Mouse (Mus musculus): ENCODE data around the gene Rad51b. TPM values are rescaled to one million over a fixed set of nuclear protein-coding genes. Genes with fewer than 3 reads are reported as not detected.

The Rad51b gene
- polyA plus RNA-seq, 1 experiment from 2014 or later: 4.3 TPM

DNA sequence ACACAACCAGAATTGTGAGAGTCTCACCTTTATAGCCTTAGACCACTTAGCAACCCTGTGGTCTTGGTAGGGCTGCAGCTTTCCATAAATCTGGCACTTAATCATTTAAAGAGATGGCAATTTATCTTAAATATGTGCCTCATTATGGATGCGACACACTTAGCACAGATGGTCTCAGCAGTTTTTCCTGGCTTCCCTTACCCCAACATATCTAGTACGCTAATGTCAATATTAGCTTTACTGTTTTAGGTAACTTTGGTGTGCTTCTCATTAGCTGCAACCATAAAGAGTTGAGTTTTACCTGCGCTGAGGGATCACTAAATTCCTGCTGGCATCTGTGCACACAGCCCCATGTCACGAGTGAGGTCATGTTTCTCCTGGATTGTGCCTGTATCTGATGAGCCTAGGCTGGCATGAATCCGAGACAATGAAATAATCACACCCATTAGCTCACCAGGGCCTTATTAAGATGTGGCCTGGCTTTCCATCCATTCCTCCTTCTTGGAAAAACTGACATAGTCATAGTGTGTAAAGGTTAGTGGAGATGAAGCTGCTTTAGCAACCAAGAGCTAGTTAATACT is 432.9 kb downstream of the Rad51b start:
- Histone ChIP-seq H3K27ac (replicated peaks) (no peak overlapping the region), H3K27me3 (no peaks in the 10 kb centered on the region), H3K36me3 (replicated peaks) (no peaks in the 10 kb centered on the region), H3K4me1 (replicated peaks) (peaks cover 6% of the 10 kb centered on the region), H3K9ac (no peak overlapping the region), H3K4me2 (no peak overlapping the region), H3K4me3 (replicated peaks) (no peak overlapping the region), H3K9me3 (replicated peaks) (0 out of 2 replicates have a peak, but pooled peaks cover 2% of the 10 kb centered on the region)
- WGBS (ENCODE audit: insufficient replicate concordance): 62% methylated on average over 5 of the region's 5 CpGs
- ATAC-seq (ENCODE audit: insufficient read depth): no peak

DNA sequence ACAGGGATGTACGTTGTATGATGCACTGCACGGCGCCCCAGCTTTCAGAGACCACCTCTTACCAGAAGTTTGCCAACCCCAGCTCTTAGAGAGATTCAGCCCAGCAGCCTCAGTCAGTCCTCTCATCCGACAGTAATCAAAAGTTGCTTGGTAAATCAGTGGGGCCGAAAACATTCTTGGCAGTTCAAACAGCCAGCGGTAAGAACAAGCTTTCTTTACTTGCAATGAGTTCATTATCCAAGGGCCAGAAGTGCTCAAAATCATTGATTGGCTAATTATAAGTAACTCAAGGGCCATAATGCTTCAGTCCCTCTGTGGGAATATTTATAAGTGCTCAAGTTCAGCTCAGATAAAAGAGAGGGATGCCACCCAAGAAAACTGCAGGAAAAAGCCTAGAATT is 434.8 kb downstream of the Rad51b start:
- Histone ChIP-seq H3K27me3 (no peaks in the 10 kb centered on the region), H3K9ac (no peak overlapping the region), H3K4me3 (replicated peaks) (no peak overlapping the region), H3K36me3 (replicated peaks) (no peaks in the 10 kb centered on the region), H3K4me1 (replicated peaks) (peaks cover 6% of the 10 kb centered on the region), H3K27ac (replicated peaks) (no peak overlapping the region), H3K9me3 (replicated peaks) (0 out of 2 replicates have a peak, but pooled peaks cover 2% of the 10 kb centered on the region), H3K4me2 (no peak overlapping the region)
- WGBS (ENCODE audit: insufficient replicate concordance): 76% methylated on average over 6 of the region's 6 CpGs
- no peak for ATAC-seq (ENCODE audit: insufficient read depth)

DNA sequence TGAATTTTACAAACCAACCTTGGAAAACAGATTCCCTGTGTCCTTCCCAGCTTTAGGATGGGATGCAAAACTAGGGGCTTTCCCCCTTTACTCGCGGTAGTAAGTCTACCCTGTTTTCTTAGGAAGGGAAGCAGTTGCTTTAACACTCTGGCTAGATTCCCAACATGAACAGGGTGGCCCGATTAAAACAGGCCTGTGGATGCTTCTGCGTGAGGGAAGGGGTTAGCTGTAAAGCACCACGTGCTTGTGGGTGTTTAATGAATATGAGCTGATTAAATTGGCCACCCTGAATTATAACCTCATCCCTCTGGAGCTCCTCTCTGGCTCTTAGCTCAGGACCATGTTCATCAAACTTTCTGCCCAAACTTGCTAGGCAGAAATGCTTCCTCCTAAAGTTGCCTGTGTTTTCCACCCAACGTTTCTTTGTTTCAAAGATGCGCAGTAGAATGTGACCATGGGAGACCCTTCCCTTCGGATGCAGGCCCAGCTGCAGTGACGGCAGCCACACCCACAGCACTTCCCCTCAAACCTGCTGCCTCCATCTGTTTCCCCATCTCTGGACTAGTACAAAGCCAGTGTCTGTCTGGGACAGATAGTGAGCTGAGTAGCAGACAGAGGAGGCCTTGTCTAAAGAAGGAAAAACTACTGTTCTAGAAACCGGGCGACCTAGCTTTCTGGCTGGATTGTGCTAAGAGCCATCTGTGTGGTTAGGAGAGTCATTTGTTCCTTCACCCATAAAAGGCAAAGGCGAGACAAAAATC is 435.5 kb downstream of the Rad51b start:
- H3K27ac ChIP-seq (replicated peaks): no peak overlapping the region
- 0 out of 2 replicates have a peak, but pooled peaks cover 2% of the 10 kb centered on the region for H3K9me3 ChIP-seq (replicated peaks)
- H3K4me2 ChIP-seq: no peak overlapping the region
- H3K9ac ChIP-seq: no peak overlapping the region
- H3K36me3 ChIP-seq (replicated peaks): no peaks in the 10 kb centered on the region
- peaks cover 6% of the 10 kb centered on the region for H3K4me1 ChIP-seq (replicated peaks)
- H3K4me3 ChIP-seq (replicated peaks): no peak overlapping the region
- 31% methylated on average over 12 of the region's 12 CpGs for WGBS (ENCODE audit: insufficient replicate concordance)
- peak; percentile 34; the same call in 1 of the 2 replicates for ATAC-seq (ENCODE audit: insufficient read depth)
- H3K27me3 ChIP-seq: no peaks in the 10 kb centered on the region

DNA sequence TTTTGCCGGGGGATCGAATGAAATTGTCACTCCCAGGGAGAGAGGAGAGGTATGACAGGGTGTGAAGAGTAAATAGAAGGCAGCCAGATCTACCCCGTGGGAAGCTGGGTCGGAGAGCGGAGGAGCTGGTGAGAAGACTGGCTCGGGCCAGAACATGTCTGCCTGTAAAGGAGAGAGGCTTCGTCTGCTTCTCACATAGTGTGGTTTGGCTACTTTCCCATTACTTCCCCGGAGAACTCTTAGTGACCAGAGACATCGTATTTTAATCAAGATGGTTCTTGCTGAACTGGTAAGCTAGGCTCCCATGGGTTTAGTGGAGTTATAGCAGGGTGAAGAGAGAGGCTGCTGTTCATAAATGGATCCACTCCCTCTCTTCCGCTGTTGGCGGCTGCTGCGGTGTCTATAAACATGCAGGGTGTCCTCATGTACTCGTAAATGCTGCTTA is 438.3 kb downstream of the Rad51b start:
- ATAC-seq (ENCODE audit: insufficient read depth): no peak
- Histone ChIP-seq H3K9ac (no peak overlapping the region), H3K4me1 (replicated peaks) (peaks cover 6% of the 10 kb centered on the region), H3K27ac (replicated peaks) (no peak overlapping the region), H3K4me3 (replicated peaks) (no peak overlapping the region), H3K9me3 (replicated peaks) (no peaks in the 10 kb centered on the region), H3K36me3 (replicated peaks) (no peaks in the 10 kb centered on the region), H3K27me3 (no peaks in the 10 kb centered on the region), H3K4me2 (no peak overlapping the region)
- WGBS (ENCODE audit: insufficient replicate concordance): 73% methylated on average over 13 of the region's 13 CpGs

DNA sequence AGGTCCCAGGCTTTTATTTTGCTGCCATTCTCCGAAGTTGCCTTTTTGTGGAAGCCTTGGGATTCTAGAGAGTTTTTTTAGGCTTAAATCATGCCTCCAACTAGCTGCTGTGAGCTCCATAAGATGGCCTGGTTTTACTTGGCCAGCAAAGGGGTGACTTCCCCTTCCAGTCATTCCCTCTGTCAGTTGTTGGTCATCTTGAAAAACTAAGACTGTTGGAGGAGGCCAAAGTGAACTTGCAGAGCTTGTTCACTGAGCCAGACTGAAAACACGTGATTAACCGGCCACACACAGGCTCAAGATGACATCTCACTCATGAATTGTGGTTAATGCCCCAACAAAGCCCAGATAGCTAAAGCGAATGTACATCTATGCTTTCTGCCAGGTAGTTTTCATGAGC is 438.8 kb downstream of the Rad51b start:
- Histone ChIP-seq H3K9me3 (replicated peaks) (no peaks in the 10 kb centered on the region), H3K4me3 (replicated peaks) (no peak overlapping the region), H3K36me3 (replicated peaks) (no peaks in the 10 kb centered on the region), H3K9ac (no peak overlapping the region), H3K4me1 (replicated peaks) (peaks cover 6% of the 10 kb centered on the region), H3K27ac (replicated peaks) (no peak overlapping the region), H3K4me2 (no peak overlapping the region), H3K27me3 (no peaks in the 10 kb centered on the region)
- no peak for ATAC-seq (ENCODE audit: insufficient read depth)
- 63% methylated on average over 4 of the region's 4 CpGs for WGBS (ENCODE audit: insufficient replicate concordance)

DNA sequence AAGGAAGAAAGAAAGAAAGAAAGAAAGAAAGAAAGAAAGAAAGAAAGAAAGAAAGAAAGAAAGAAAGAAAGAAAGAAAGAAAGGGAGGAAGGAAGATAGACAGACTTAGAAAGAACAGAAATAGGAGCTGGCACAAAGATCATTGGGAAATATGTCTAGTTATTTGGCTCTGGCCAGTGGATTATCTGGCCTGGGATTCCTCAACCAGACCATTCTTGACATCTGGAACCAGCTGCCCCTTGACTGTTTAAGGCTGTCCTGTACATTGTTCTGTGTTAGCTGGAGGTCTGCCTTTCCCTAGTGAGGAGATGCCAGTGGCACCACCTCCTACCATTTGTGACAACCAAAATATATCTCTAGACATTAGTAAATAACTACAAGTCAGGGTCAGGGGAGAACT is 441.6 kb downstream of the Rad51b start:
- Histone ChIP-seq H3K36me3 (replicated peaks) (no peaks in the 10 kb centered on the region), H3K4me3 (replicated peaks) (no peak overlapping the region), H3K9ac (no peak overlapping the region), H3K27me3 (no peaks in the 10 kb centered on the region), H3K4me2 (no peak overlapping the region), H3K4me1 (replicated peaks) (0 out of 2 replicates have a peak, but pooled peaks cover 6% of the 10 kb centered on the region), H3K27ac (replicated peaks) (no peak overlapping the region), H3K9me3 (replicated peaks) (no peaks in the 10 kb centered on the region)
- ATAC-seq (ENCODE audit: insufficient read depth): no peak

DNA sequence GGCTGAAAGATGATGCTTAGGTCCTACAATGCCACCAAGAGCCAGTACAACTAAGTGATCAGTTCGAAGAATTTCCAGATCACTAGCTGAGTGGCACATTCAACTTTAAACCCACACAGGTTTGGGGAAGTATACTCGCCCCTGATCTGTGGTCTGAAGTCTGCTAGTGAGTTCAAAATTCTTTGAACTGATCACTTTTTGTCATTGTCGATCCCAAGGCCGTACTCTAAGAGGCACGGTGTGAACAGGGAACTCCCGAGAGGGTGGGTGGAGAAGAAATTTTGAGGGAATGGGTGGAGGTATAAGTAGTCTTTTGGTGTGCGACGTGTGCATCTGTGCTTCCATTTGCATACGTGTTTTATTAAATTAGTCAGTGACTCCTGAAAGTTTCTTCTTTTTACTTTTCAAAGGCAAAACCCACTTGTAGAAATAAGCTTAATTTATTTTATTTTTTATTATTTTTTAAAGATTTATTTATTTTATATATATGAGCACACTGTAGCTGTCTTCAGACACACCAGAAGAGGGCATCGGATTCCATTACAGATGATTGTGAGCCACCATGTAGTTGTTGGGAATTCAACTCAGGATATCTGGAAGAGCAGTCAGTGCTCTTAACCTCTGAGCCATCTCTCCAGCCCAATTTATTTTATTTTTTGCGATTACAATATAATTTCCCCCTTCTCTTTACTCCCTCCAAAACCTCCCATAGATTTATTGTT is 443.0 kb downstream of the Rad51b start:
- Histone ChIP-seq H3K27ac (replicated peaks) (no peak overlapping the region), H3K4me1 (replicated peaks) (0 out of 2 replicates have a peak, but pooled peaks cover 6% of the 10 kb centered on the region), H3K4me2 (no peak overlapping the region), H3K9me3 (replicated peaks) (no peaks in the 10 kb centered on the region), H3K27me3 (no peaks in the 10 kb centered on the region), H3K9ac (no peak overlapping the region), H3K4me3 (replicated peaks) (no peak overlapping the region), H3K36me3 (replicated peaks) (no peaks in the 10 kb centered on the region)
- 67% methylated on average over 11 of the region's 11 CpGs for WGBS (ENCODE audit: insufficient replicate concordance)
- ATAC-seq (ENCODE audit: insufficient read depth): no peak

DNA sequence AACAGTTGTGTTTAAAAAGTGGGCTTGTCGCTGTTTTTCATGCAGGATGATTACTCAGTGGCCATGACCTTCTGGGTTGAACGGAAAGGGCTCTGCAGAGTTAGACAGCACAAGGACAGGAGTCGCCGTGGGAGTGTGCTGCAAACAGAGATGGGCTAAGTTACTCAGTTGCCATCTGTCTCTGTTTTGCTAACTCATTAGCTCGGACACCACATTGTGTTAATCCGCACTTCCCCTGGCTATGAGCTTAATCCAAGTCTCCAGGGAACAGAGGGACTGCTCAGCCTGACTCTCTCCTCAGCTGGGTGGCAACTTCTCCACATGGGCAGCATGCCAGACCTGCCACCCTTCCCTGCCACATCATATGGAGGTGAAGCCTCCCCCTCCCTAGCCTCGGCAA is 445.1 kb downstream of the Rad51b start:
- H3K27me3 ChIP-seq: no peaks in the 10 kb centered on the region
- no peak overlapping the region for H3K9ac ChIP-seq
- no peaks in the 10 kb centered on the region for H3K36me3 ChIP-seq (replicated peaks)
- no peak overlapping the region for H3K27ac ChIP-seq (replicated peaks)
- 53% methylated on average over 7 of the region's 7 CpGs for whole genome bisulfite sequencing (ENCODE audit: insufficient replicate concordance)
- H3K4me1 ChIP-seq (replicated peaks): 0 out of 2 replicates have a peak, but pooled peaks cover 6% of the 10 kb centered on the region
- no peak overlapping the region for H3K4me3 ChIP-seq (replicated peaks)
- H3K9me3 ChIP-seq (replicated peaks): no peaks in the 10 kb centered on the region
- no peak overlapping the region for H3K4me2 ChIP-seq
- 0 out of 2 replicates have a peak, but pooled peaks have one; percentile 28 for ATAC-seq (ENCODE audit: insufficient read depth)

DNA sequence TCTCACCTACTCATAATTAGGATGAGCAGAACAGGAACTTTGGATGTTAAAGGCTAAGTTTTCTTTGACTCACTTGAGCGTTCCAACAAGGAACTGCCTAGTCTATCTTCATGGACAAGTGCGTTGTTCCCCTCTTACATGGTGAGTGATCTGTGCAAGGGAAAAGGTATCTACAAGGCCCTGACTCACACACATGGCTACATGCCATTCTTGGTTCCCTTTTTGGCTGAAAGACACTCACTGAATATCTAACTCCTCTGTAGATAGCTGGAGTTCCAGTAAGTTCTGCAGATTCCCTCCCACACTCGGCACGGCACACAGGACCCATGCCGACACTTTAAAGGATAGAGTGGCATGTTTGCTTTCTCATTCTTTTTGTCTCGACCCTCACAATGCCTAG is 447.0 kb downstream of the Rad51b start:
- Histone ChIP-seq H3K4me2 (no peak overlapping the region), H3K4me1 (replicated peaks) (0 out of 2 replicates have a peak, but pooled peaks cover 6% of the 10 kb centered on the region), H3K9ac (no peak overlapping the region), H3K9me3 (replicated peaks) (no peaks in the 10 kb centered on the region), H3K36me3 (replicated peaks) (no peaks in the 10 kb centered on the region), H3K4me3 (replicated peaks) (no peak overlapping the region), H3K27ac (replicated peaks) (no peak overlapping the region), H3K27me3 (no peaks in the 10 kb centered on the region)
- no peak for ATAC-seq (ENCODE audit: insufficient read depth)
- WGBS (ENCODE audit: insufficient replicate concordance): 77% methylated on average over 6 of the region's 6 CpGs

DNA sequence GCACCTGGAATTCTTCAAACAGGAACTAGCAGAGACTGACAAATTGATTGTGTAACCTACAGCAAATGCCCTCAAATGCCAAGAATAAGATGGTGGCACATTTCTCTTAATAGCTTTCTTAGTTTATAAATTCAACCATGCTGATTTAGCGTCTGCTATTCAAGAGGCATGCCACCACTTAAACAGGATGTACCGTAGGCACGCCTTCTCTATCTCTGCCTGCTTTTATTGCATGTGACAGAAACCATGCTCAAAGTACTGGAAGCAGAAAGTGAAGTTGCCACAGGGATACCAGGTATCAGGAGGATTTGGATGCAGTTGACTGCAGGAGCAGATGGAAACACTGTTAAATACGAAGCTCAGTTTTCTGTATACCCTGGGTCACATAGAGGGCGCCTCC is 448.1 kb downstream of the Rad51b start:
- Histone ChIP-seq H3K4me2 (no peak overlapping the region), H3K9me3 (replicated peaks) (no peaks in the 10 kb centered on the region), H3K4me3 (replicated peaks) (no peak overlapping the region), H3K9ac (no peak overlapping the region), H3K36me3 (replicated peaks) (no peaks in the 10 kb centered on the region), H3K27me3 (no peaks in the 10 kb centered on the region), H3K27ac (replicated peaks) (no peak overlapping the region), H3K4me1 (replicated peaks) (0 out of 2 replicates have a peak, but pooled peaks cover 6% of the 10 kb centered on the region)
- ATAC-seq (ENCODE audit: insufficient read depth): no peak
- whole genome bisulfite sequencing (ENCODE audit: insufficient replicate concordance): 73% methylated on average over 5 of the region's 5 CpGs

DNA sequence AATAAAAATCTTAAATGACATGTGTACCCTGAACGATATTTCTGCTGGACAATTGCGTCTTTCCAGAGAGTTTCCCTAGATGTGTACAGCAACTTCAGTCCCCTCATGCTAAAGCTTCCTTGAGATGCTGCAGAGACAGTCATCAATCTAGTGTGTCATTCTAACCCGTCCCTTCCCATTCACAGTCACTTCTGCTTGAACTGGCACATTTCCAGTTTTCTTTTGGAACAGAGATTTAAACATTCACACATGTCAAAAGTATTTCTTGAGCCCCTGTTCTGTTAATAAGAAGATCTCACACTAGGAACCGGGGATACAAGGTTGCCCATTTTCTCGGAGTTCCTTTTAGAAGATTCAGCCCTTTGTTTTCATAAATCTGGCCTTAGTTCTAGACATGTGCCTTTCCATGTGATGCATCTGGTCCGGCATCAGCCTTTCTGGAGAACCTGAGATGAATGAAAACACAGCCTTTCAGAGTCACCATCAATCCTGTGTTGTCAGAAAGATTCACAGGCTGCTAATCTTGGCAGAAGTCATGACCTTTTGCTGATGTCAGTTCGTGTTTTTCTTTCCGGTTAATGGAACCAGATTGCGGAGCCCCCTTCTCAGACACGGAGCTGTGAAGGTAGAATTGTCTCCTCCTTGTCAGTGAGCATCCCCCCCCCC is 448.9 kb downstream of the Rad51b start:
- Histone ChIP-seq H3K4me2 (no peak overlapping the region), H3K27me3 (no peaks in the 10 kb centered on the region), H3K9ac (no peak overlapping the region), H3K4me1 (replicated peaks) (0 out of 2 replicates have a peak, but pooled peaks cover 6% of the 10 kb centered on the region), H3K4me3 (replicated peaks) (no peak overlapping the region), H3K9me3 (replicated peaks) (no peaks in the 10 kb centered on the region), H3K27ac (replicated peaks) (no peak overlapping the region), H3K36me3 (replicated peaks) (no peaks in the 10 kb centered on the region)
- ATAC-seq (ENCODE audit: insufficient read depth): no peak
- 59% methylated on average over 10 of the region's 10 CpGs for WGBS (ENCODE audit: insufficient replicate concordance)
